Mouse (Mus musculus) cerebellum, adult (tissue): ENCODE data around the gene Trip12.

Experiments used
- ATAC-seq: cut with Nextera tagmentation; 2 replicates; pipeline ENCODE4 v1.9.2; 2017; ENCODE audit warnings: mild to moderate bottlenecking, moderate library complexity, mixed read lengths; ENCODE audit not compliant: insufficient number of reproducible peaks, low FRiP score, low TSS enrichment

The Trip12 gene

GRCm38 (mm10) chr1:84677910-84678309 lies 162.4 kb downstream of the Trip12 start:
- ATAC-seq = no peak
